Mouse (Mus musculus): Measurements from ENCODE around the gene Ecsit.
A peak's percentile ranks its signal among the peaks of the same experiment; 100 is the strongest.

Gene Ecsit

GRCm38 (mm10) chr9:22051161-22051957 is 33.9 kb downstream of the Ecsit start:
- no peak for DNase-seq (ENCODE audit: low read depth, low spot score)

GRCm38 (mm10) chr9:22050351-22050889 is 34.8 kb downstream of the Ecsit start:
- DNase-seq (ENCODE audit: low read depth, low spot score): no peak

- no peak for DNase-seq (ENCODE audit: low read depth, low spot score)
Measured at GRCm38 (mm10) chr9:22049721-22050270, 35.4 kb downstream of the Ecsit start.

GRCm38 (mm10) chr9:22049315-22049714 is 35.9 kb downstream of the Ecsit start:
- DNase-seq (ENCODE audit: low read depth, low spot score): no peak

GRCm38 (mm10) chr9:22047329-22047728 is 37.9 kb downstream of the Ecsit start:
- DNase-seq (ENCODE audit: low read depth, low spot score): no peak

- no peak for DNase-seq (ENCODE audit: low read depth, low spot score)
Measured at GRCm38 (mm10) chr9:22041832-22042231, 43.4 kb downstream of the Ecsit start.

- no peak for DNase-seq (ENCODE audit: low read depth, low spot score)
Measured at GRCm38 (mm10) chr9:22037826-22038225, 47.4 kb downstream of the Ecsit start.

- DNase-seq (ENCODE audit: low read depth, low spot score): no peak
Measured at GRCm38 (mm10) chr9:22035300-22036044, 49.8 kb downstream of the Ecsit start.

- no peak for DNase-seq (ENCODE audit: low read depth, low spot score)
Measured at GRCm38 (mm10) chr9:22030386-22030785, 54.9 kb downstream of the Ecsit start.

GRCm38 (mm10) chr9:22028467-22028866 is 56.8 kb downstream of the Ecsit start:
- no peak for DNase-seq (ENCODE audit: low read depth, low spot score)

GRCm38 (mm10) chr9:22024592-22024991 is 60.6 kb downstream of the Ecsit start:
- peak; percentile 34 for DNase-seq (ENCODE audit: low read depth, low spot score)

All from telencephalon, adult 2 months (tissue).